Mouse (Mus musculus): Measurements from ENCODE around the gene Tead1. TPM values are rescaled to one million over a fixed set of nuclear protein-coding genes. Genes with fewer than 3 reads are reported as not detected.
A peak's percentile ranks its signal among the peaks of the same experiment; 100 is the strongest.
"Not testable (repeated sequence)": the region's sequence is repeated elsewhere in the genome, so short reads cannot be mapped to it uniquely, and the experiment has no call there.

Tead1 gene
- total RNA-seq, 2 experiments from 2014 or later = 66.2 to 74.8 TPM

DNA sequence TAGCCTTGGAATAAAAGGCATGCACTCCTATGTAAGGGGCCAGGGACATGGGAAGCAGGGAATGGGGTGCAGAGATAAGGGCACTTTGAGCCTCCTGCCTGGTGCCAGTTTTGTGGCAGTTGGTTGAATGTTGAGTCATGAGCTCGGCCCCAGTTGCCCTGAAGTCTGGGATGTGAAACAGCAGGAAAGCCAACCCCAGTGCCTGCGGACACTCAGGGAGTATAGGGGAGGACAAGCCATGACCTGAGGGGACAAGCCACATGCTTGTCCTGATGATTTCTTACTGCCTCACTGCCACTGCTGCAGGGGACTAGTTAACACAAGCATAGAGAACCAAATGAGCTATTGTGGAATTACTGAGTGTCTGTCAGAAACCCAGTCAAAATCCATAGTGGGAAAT lies 228.3 kb downstream of the Tead1 start:
- DNase-seq (ENCODE audit: low spot score in 2 of 2) = no peak

DNA sequence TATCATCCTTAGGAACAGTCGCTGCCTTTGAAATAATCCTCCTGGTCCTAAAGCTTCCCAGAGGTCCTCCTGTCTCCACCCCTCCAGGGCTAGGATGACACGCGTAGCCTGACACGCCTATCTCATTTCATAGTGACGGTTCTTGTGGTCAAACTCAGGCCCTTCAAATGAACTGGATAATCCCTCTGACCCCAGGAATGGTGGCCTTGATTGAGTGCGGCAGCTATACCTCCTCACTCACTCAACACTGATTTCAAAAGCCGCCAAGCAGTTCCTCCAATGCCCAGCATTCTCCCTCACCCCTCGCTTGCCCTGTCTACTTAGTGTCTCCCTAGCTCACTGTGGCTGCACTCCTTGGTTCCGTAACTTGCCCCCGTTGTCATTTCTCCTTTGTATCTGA lies 230.0 kb downstream of the Tead1 start:
- DNase-seq (ENCODE audit: low spot score in 2 of 2) = no peak

GRCm38 (mm10) chr7:112912969-112913368 lies 233.9 kb downstream of the Tead1 start:
- no peak for DNase-seq (ENCODE audit: low spot score in 2 of 2)

- no peak for DNase-seq (ENCODE audit: low spot score in 2 of 2)
Measured at GRCm38 (mm10) chr7:112915571-112915970, 236.5 kb downstream of the Tead1 start.

- DNase-seq (ENCODE audit: low spot score in 2 of 2) = no peak
Measured at GRCm38 (mm10) chr7:112917613-112918278, 238.6 kb downstream of the Tead1 start.

GRCm38 (mm10) chr7:112918279-112918991 lies 239.3 kb downstream of the Tead1 start:
- no peak for DNase-seq (ENCODE audit: low spot score in 2 of 2)

DNA sequence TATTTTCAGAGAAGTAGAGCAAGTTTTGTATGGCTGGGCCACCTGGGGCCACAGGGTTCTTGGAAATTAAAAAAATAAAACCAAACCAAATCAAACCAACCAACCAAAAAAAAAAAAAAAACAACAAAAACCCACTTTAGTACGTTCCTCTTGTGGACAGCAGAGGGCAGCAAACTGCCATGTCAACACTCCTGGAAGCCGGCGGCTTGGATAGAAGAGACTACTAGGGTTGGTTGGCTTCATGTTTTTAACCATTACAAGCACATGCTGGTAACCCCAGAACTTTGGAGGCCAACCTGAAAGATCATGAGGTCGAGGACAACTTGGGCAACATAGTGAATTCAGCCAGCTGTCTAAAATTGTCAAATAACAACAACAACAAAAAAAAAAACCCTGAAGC lies 240.7 kb downstream of the Tead1 start:
- DNase-seq (ENCODE audit: low spot score in 2 of 2) = peak in 1 of 2 experiments; percentile 22

- DNase-seq (ENCODE audit: low spot score in 2 of 2) = no peak
Measured at GRCm38 (mm10) chr7:112922801-112923200, 243.7 kb downstream of the Tead1 start.

DNA sequence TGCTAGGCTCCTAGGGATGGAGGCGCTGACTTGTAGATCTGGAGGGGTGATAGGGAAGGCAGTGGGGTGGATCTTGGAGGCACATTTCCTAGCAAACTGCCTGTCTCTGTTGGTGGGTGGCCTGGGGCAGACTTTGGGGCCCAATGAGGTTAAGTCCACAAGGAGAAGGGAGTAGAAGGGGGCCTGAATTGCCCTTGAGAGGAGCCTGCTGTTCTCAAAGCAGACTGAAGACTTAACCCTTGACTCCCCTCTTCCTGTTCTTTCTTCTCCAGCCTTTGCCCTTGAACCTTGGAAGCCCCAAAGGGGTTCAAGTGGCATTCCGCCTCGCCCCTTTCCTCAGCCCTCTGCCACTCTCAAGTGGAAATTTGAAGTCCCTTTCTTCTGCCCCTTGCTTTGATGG lies 244.6 kb downstream of the Tead1 start:
- no peak for DNase-seq (ENCODE audit: low spot score in 2 of 2)

GRCm38 (mm10) chr7:112930669-112931068 lies 251.6 kb downstream of the Tead1 start:
- no peak for DNase-seq (ENCODE audit: low spot score in 2 of 2)

GRCm38 (mm10) chr7:112935876-112936275 lies 256.8 kb downstream of the Tead1 start:
- DNase-seq (ENCODE audit: low spot score in 2 of 2) = not testable (repeated sequence)

GRCm38 (mm10) chr7:112937089-112937488 lies 258.0 kb downstream of the Tead1 start:
- no peak for DNase-seq (ENCODE audit: low spot score in 2 of 2)

DNA sequence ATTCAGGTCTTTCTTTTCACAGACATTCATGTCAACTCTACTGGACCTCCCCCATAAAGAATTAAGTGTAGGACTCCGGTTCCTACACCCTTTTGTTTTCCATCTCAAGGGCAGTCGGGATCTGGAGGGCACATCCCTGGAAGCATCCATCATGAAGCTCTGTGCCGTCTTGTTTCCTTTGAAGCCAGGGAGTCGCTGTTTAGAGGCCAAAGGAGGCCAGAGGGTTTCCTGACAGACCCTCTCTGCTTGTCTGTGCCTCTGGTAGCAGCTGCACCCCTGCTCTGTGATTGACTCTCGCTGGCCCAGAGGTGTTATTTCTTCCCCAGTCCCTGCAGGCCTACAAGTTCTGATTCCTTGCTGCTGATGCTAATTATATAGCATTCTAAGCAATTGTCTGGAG lies 259.8 kb downstream of the Tead1 start:
- no peak for DNase-seq (ENCODE audit: low spot score in 2 of 2)

- DNase-seq (ENCODE audit: low spot score in 2 of 2) = no peak
Measured at GRCm38 (mm10) chr7:112942567-112942966, 263.4 kb downstream of the Tead1 start.

- no peak for DNase-seq (ENCODE audit: low spot score in 2 of 2)
Measured at GRCm38 (mm10) chr7:112943056-112943455, 263.9 kb downstream of the Tead1 start.

DNA sequence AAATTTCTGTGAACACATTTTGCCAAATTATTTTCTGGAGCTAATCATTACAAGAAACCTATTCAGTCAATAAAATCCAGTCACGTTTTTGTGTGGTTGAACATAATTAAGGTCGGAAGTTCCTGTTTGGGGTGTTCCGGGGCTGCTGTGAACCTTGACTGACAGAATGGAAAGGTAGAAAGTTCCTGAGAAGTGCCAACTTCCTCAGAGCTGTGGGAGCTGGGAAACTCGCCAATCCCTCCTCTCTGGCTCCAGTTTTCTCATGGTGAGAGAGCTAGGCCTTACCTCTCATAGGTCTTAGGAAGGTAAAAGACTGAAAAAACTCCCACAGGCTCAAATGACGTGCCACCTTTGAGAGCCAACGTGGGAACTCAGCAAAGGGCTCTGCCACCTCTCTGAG lies 267.6 kb downstream of the Tead1 start:
- DNase-seq (ENCODE audit: low spot score in 2 of 2) = no peak

GRCm38 (mm10) chr7:112953777-112954291 lies 274.7 kb downstream of the Tead1 start, which contains the start of gene Rassf10:
Gene Rassf10 (plus strand): TSS chr7:112953962.
- DNase-seq (ENCODE audit: low spot score in 2 of 2) = peak; percentile 76 to 82

GRCm38 (mm10) chr7:112954351-112955102 lies 275.4 kb downstream of the Tead1 start:
- peak; percentile 7 to 10 for DNase-seq (ENCODE audit: low spot score in 2 of 2)

DNA sequence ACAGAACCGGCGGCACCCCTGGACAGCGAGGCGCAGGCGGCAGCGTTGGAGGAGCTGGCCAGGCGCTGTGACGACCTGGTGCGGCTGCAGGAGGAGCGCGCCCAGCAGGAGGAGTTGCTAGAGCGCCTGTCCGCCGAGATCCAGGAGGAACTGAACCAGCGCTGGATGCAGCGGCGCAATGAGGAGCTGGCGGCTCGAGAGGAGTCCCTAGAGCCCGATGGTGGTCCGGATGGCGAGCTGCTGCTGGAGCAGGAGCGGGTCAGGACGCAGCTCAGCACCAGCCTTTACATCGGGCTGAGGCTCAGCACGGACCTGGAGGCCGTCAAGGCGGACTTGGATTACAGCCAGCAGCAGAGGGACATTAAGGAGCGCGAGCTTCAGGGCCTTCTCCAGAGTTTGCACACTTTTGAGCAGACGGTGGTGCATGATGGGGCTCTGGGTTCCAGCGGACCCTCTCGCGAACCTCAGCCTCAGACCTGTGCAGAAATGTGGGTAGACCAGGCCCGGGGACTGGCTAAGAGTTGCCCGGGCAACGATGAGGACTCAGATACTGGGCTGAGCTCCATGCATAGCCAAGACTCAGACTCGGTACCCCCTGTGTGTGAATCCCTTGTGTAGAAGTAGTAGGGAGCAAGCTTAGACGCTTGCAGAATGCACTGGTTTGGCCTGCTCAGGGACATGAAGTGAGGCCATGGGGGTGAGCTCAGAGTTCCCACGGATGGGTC lies 276.1 kb downstream of the Tead1 start:
- DNase-seq (ENCODE audit: low spot score in 2 of 2) = peak; percentile 14 to 15

DNA sequence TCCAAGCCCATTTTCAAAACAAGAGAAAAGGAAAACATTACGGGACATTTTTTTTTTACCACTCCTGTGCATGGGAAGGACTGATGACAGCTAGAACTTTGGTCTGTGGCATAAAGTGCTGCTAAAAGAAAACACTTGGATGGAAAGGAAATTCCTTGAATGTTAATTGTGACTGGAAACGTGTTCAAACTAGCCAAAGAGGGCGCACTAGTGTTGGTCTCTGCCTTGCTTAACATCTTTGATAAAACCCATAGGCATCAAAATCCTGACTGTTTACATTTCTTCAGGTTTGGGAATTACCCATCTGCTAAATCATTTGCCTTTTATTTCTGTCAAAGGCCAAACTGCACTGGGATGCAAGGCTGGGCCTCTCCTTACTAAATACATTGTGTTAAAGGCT lies 276.8 kb downstream of the Tead1 start:
- DNase-seq (ENCODE audit: low spot score in 2 of 2) = no peak

All from adrenal gland, postnatal 4 days (tissue).